Mouse (Mus musculus) cerebellum, adult 2 months (tissue): Measurements from ENCODE around the gene Eif3l.

Experiments
- CTCF ChIP-seq: fragments of 200-500 bp; IDR thresholded peaks from 2 replicates; pipeline ENCODE4 v1.5.1; 2011; ENCODE audit warnings: low read depth, mild to moderate bottlenecking, control low read depth, low read length, moderate library complexity, borderline replicate concordance; ENCODE audit not compliant: insufficient read depth
- POLR2A ChIP-seq: fragments of 200-500 bp; IDR thresholded peaks from 2 replicates; pipeline ENCODE4 v1.6.1; 2011; ENCODE audit warnings: low read length, control low read depth, borderline replicate concordance; ENCODE audit not compliant: insufficient read depth

DNA sequence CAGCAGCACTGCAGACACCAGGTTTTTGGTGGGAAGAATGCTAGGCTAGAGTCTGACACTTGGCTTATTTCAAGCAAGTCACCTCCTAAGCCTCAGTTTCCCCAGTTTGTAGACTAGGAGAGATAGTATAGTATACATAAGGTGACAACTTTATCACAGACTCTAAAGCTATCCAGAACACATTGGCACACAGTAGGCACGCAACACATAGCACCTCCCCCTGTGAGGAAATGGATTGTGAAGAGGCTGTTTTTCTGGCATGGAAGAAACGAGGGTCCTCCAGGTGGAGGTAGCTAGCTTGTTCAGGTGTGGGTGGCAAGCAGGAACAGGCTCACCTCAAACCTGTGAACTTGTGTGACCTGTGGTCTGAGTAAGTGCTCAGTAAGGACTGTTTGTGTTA is 24.0 kb upstream of the Eif3l start:
- no peak for TF ChIP-seq CTCF
- no peak for TF ChIP-seq POLR2A
